Mouse (Mus musculus) yolk sac, embryonic 10.5 days (tissue): ENCODE data around the gene Coq2.
A peak's percentile ranks its signal among the peaks of the same experiment; 100 is the strongest.

Experiments
- DNase-seq: peaks from one replicate; pipeline ENCODE4 v3.0.0-alpha.2; 2017; ENCODE audit warnings: low spot score

Coq2 gene

GRCm38 (mm10) chr5:100620952-100621351, 54.0 kb downstream of the Coq2 start:
- DNase-seq, result no peak

DNA sequence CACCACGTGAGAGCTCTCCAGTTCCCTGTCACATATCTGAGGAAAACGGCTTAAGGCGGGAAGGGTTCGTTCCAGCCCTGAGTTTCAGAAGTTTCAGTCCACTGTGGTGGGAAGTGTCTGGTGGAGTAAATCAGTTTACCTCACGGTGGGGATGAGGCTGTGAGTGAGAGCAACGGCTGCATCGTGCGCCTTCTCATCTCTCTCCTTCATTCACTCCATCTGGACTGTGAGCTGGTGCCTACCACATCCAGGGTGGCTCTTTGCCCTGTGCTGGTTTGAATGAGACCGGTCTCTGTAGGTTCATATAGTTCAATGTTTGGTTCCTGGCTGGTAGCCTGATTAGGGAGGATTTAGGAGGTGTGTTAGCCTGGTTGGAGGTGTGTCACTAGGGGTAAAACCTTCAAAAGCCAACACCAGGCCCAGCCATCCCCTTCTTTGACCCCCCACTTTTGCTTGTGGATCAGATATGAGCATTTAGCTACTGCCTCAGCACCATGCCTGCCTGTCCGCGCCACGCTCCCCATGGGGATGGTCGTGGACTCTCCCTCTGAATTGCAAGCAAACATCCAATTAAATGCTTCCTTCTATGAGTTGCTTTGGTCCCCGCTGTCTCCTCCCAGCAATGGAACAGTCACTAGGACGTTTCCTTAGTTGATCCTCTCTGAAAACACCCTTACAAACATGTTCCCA, 55.2 kb downstream of the Coq2 start:
- no peak for DNase-seq

DNA sequence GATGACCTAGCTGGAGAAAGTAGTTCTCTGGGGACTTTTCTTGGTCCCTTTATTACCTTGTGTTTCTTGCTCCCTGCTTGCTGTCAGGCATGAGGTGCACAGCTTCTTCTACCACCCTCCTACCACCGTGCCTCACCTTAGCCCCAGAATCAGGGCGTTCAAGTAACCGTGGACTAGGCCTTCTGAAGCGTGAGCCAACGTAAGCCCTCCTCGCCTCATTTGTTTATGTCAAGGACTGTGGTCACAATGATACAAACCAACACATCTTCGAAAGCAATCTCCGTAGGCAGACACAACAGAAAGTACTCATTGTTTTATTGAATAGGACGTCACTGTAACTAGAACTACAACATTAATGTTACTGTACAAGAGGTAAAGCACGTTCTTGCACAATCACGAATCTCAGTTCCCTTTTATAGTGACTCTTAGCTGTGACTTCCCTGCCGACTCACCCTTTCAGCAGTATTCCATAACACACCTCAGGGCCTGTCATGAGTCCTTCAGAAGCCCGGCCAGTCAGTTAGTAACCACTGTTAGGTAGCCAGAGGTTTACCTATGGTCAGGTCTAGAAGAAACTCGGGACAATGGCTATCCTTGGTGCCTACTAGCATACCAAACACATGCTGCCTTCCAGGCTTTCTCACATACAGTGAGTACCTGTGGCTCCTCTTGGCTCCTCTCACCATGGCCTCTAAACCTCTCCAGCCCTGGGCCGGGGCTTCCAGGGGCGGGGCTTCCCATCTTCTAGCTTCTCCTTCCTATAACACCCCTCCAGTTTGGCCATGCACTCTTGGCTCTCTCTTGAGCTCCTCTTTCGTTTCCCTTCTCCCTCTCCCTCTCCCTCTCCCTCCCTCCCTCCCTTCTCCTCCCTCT, 60.8 kb downstream of the Coq2 start:
- DNase-seq, result no peak

DNA sequence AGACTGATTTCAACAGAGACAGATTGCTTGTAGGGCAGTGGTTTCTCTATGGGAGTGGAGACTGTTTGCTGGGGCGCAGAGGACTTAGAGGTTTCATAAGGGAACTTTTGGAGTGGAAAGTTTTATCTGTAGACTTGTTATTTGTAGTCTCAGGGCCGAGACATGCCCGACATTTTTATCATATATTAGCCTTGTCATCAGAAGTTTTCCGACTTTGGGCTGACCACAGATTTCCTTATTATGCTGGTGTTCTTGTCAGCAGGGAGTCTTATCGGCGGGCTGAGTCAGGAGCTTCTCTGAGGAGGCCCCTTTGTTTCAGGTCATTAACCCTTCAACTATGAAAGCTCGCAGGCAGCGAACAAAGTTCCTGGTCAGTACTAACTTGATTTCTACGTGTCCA, 67.1 kb downstream of the Coq2 start:
- peak; percentile 23 for DNase-seq

DNA sequence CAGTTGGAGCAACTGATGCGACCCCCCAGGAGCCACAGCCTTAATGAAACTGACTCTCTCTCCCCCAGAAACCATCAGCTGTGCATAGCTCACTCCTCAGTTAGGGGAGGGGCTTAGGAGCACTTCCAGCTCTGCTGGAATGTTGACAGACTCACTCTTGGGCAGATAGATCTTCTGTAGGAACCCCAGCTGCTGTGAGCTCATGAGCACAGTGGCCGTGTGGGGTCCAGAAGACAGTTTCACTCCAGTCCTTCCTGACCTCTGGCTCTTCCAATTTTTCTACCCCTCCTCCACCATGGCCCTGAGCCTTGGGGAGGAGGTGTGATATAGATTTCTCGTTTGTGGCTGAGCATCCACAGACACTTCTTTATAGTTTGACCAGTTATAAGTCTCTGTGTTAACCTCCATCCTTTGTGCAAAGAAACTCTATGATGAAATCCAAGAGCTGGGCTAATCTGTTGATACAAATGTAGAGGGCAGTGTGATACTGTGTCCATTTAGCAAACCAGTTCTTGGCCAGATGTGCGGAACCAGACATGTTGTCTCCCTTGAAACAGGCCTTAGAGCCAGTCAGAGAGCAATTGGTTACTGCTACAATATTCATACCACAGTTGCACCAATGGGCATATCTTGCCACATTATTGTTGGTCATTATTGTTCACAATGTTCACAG, 67.7 kb downstream of the Coq2 start:
- no peak for DNase-seq

GRCm38 (mm10) chr5:100605828-100606229, 69.1 kb downstream of the Coq2 start:
- peak; percentile 18 for DNase-seq
